Mouse (Mus musculus) midbrain, embryonic 12.5 days (tissue): ENCODE data around the gene AY358078. TPM values are rescaled to one million over a fixed set of nuclear protein-coding genes. Genes with fewer than 3 reads are reported as not detected.

ENCODE experiments used
- microRNA-seq: library from miRNA; unstranded; fragments of <30 nt; microRNA quantifications from one replicate; pipeline ENCODE4, GENCODE M21; 2017
- polyA plus RNA-seq: library from polyadenylated mRNA; unstranded; fragments of >200 nt; fragmentation: Nextera tagmentation; extraction: Ambion mirVana; gene quantifications from 2 replicates; pipeline ENCODE4 v1.2.1, GENCODE M21; 2016

The AY358078 gene
- polyA plus RNA-seq, 1 experiment from 2014 or later = not detected

Small RNAs within 50 kb of the gene (microRNA-seq; reads per million reads assigned to microRNA genes)
- not detected for gene Gm27375

Other genes starting within 250 kb of the AY358078 start
- gene Gm5622, start 247.3 kb upstream of the AY358078 start, polyA plus RNA-seq = not detected in 2 replicates
- gene Gm17175, start 226.0 kb upstream of the AY358078 start, polyA plus RNA-seq = not detected in 2 replicates
- not detected in 2 replicates for gene Gm17174, start 207.9 kb upstream of the AY358078 start, polyA plus RNA-seq
- gene Gm17078, start 188.7 kb upstream of the AY358078 start, polyA plus RNA-seq = not detected in 2 replicates
- not detected in 2 replicates for gene Gm4181, start 164.4 kb upstream of the AY358078 start, polyA plus RNA-seq
- gene Gm17079, start 104.6 kb upstream of the AY358078 start, polyA plus RNA-seq = not detected in 2 replicates
- gene Gm5800, start 82.9 kb upstream of the AY358078 start, polyA plus RNA-seq = not detected in 2 replicates
- not detected in 2 replicates for gene Ang4, start 26.5 kb upstream of the AY358078 start, polyA plus RNA-seq
- gene Ear6, start 53.7 kb downstream of the AY358078 start, polyA plus RNA-seq = not detected in 2 replicates
- gene Mettl17, start 84.8 kb downstream of the AY358078 start, polyA plus RNA-seq = 61.9 and 68.0 TPM in 2 replicates
- gene Slc39a2, start 92.8 kb downstream of the AY358078 start, polyA plus RNA-seq = 1.2 and 1.6 TPM in 2 replicates
- gene Ndrg2, start 114.1 kb downstream of the AY358078 start, polyA plus RNA-seq = 21.6 and 24.0 TPM in 2 replicates
- gene Tppp2, start 118.4 kb downstream of the AY358078 start, polyA plus RNA-seq = not detected in 2 replicates
- not detected in 2 replicates for gene Rnase13, start 122.7 kb downstream of the AY358078 start, polyA plus RNA-seq
- 116 and 122 TPM in 2 replicates for gene Arhgef40, start 184.7 kb downstream of the AY358078 start, polyA plus RNA-seq
- 1.0 and 2.1 TPM in 2 replicates for gene Tmem253, start 215.6 kb downstream of the AY358078 start, polyA plus RNA-seq
- gene Zfp219, start 220.7 kb downstream of the AY358078 start, polyA plus RNA-seq = 111 and 112 TPM in 2 replicates
- gene Olfr221, start 242.4 kb downstream of the AY358078 start, polyA plus RNA-seq = not detected in 2 replicates